Mouse (Mus musculus): ENCODE data around the gene Neurl3.
A peak's percentile ranks its signal among the peaks of the same experiment; 100 is the strongest.

Gene Neurl3

GRCm38 (mm10) chr1:36257276-36257675 is 17.2 kb downstream of the Neurl3 start:
- DNase-seq (ENCODE audit: low spot score in 2 of 2), result no peak

GRCm38 (mm10) chr1:36255871-36256640 is 18.4 kb downstream of the Neurl3 start:
- no peak for DNase-seq (ENCODE audit: low spot score in 2 of 2)

- DNase-seq (ENCODE audit: low spot score in 2 of 2), result no peak
Observed at GRCm38 (mm10) chr1:36254635-36255360, 19.7 kb downstream of the Neurl3 start.

- peak; percentile 75 to 86 for DNase-seq (ENCODE audit: low spot score in 2 of 2)
Observed at GRCm38 (mm10) chr1:36252791-36253190, 21.7 kb downstream of the Neurl3 start.

GRCm38 (mm10) chr1:36251426-36251825 is 23.1 kb downstream of the Neurl3 start:
- DNase-seq (ENCODE audit: low spot score in 2 of 2), result no peak

- DNase-seq (ENCODE audit: low spot score in 2 of 2), result no peak
Observed at GRCm38 (mm10) chr1:36246688-36247087, 27.8 kb downstream of the Neurl3 start.

GRCm38 (mm10) chr1:36244828-36245215 is 29.7 kb downstream of the Neurl3 start:
- no peak for DNase-seq (ENCODE audit: low spot score in 2 of 2)

GRCm38 (mm10) chr1:36244058-36244827 is 30.2 kb downstream of the Neurl3 start, which contains the start of gene Uggt1:
Gene Uggt1 (minus strand): TSS chr1:36244720.
- peak; percentile 93 to 94 for DNase-seq (ENCODE audit: low spot score in 2 of 2)

GRCm38 (mm10) chr1:36243447-36244057 is 30.9 kb downstream of the Neurl3 start:
- DNase-seq (ENCODE audit: low spot score in 2 of 2), result no peak

GRCm38 (mm10) chr1:36241903-36242429 is 32.5 kb downstream of the Neurl3 start:
- DNase-seq (ENCODE audit: low spot score in 2 of 2), result no peak

- no peak for DNase-seq (ENCODE audit: low spot score in 2 of 2)
Observed at GRCm38 (mm10) chr1:36240176-36240575, 34.3 kb downstream of the Neurl3 start.

GRCm38 (mm10) chr1:36239396-36239795 is 35.1 kb downstream of the Neurl3 start:
- no peak for DNase-seq (ENCODE audit: low spot score in 2 of 2)

- DNase-seq (ENCODE audit: low spot score in 2 of 2), result no peak
Observed at GRCm38 (mm10) chr1:36235855-36236254, 38.6 kb downstream of the Neurl3 start.

GRCm38 (mm10) chr1:36235057-36235639 is 39.3 kb downstream of the Neurl3 start:
- DNase-seq (ENCODE audit: low spot score in 2 of 2), result no peak

GRCm38 (mm10) chr1:36233218-36233617 is 41.3 kb downstream of the Neurl3 start:
- no peak for DNase-seq (ENCODE audit: low spot score in 2 of 2)

GRCm38 (mm10) chr1:36230919-36231705 is 43.4 kb downstream of the Neurl3 start:
- peak; percentile 53 to 57 for DNase-seq (ENCODE audit: low spot score in 2 of 2)

GRCm38 (mm10) chr1:36228461-36228860 is 46.0 kb downstream of the Neurl3 start:
- no peak for DNase-seq (ENCODE audit: low spot score in 2 of 2)

GRCm38 (mm10) chr1:36224648-36225047 is 49.8 kb downstream of the Neurl3 start:
- DNase-seq (ENCODE audit: low spot score in 2 of 2), result no peak
